Mouse (Mus musculus): ENCODE results near the gene 1600002K03Rik. TPM values are rescaled to one million over a fixed set of nuclear protein-coding genes. Genes with fewer than 3 reads are reported as not detected.
A peak's percentile ranks its signal among the peaks of the same experiment; 100 is the strongest.

Gene 1600002K03Rik
- total RNA-seq, 1 experiment from 2014 or later: 8.6 TPM

- DNase-seq: peak; percentile 99
Observed at GRCm38 (mm10) chr10:80167460-80168037, 5.2 kb upstream of the 1600002K03Rik start.

- DNase-seq: peak; percentile 97
Observed at GRCm38 (mm10) chr10:80168038-80168661, 4.6 kb upstream of the 1600002K03Rik start.

- no peak for DNase-seq
Observed at GRCm38 (mm10) chr10:80169070-80169469, 3.7 kb upstream of the 1600002K03Rik start.

- DNase-seq: no peak
Observed at GRCm38 (mm10) chr10:80169651-80170050, 3.1 kb upstream of the 1600002K03Rik start.

- DNase-seq: no peak
Observed at GRCm38 (mm10) chr10:80170052-80170451, 2.7 kb upstream of the 1600002K03Rik start.

GRCm38 (mm10) chr10:80170601-80171021 is 2.1 kb upstream of the 1600002K03Rik start:
- DNase-seq: no peak

- DNase-seq: no peak
Observed at GRCm38 (mm10) chr10:80171252-80171651, 1.5 kb upstream of the 1600002K03Rik start.

- peak; percentile 63 for DNase-seq
Observed at GRCm38 (mm10) chr10:80171760-80172526, 801 bp upstream of the 1600002K03Rik start.

- DNase-seq: no peak
Observed at GRCm38 (mm10) chr10:80173358-80173757, 614 bp downstream of the 1600002K03Rik start.

- DNase-seq: no peak
Observed at GRCm38 (mm10) chr10:80173955-80174640, 1.4 kb downstream of the 1600002K03Rik start.

- peak; percentile 65 for DNase-seq
Observed at GRCm38 (mm10) chr10:80174705-80175104, 2.0 kb downstream of the 1600002K03Rik start.

GRCm38 (mm10) chr10:80175536-80176269 is 3.0 kb downstream of the 1600002K03Rik start:
- DNase-seq: peak; percentile 54

GRCm38 (mm10) chr10:80176270-80176834 is 3.6 kb downstream of the 1600002K03Rik start:
- peak; percentile 72 for DNase-seq

GRCm38 (mm10) chr10:80177441-80178279 is 4.9 kb downstream of the 1600002K03Rik start:
- peak; percentile 88 for DNase-seq

- DNase-seq: peak; percentile 72
Observed at GRCm38 (mm10) chr10:80179068-80180051, 6.6 kb downstream of the 1600002K03Rik start, which contains the start of gene Efna2. TSS of gene Efna2 (plus strand) at chr10:80179482.

- no peak for DNase-seq
Observed at GRCm38 (mm10) chr10:80180288-80180687, 7.5 kb downstream of the 1600002K03Rik start.

GRCm38 (mm10) chr10:80180823-80181222 is 8.1 kb downstream of the 1600002K03Rik start:
- no peak for DNase-seq

- DNase-seq: no peak
Observed at GRCm38 (mm10) chr10:80182547-80182946, 9.8 kb downstream of the 1600002K03Rik start.

- DNase-seq: no peak
Observed at GRCm38 (mm10) chr10:80186649-80187048, 13.9 kb downstream of the 1600002K03Rik start.

All from adrenal gland, postnatal 14 days (tissue).